Mouse (Mus musculus) cerebellum, adult 2 months (tissue): ENCODE results near the gene 1700029F12Rik. TPM values are rescaled to one million over a fixed set of nuclear protein-coding genes. Genes with fewer than 3 reads are reported as not detected.

Experiments
- DNase-seq, 2 experiments: peaks; one replicate each; pipeline ENCODE4 v3.0.0; 2021
- H3K27ac ChIP-seq: fragments of 200-500 bp; 2 replicates; pipeline ENCODE4 v1.5.1; 2012; ENCODE audit warnings: low read length, control low read depth, inconsistent platforms; ENCODE audit not compliant: insufficient read depth
- H3K27me3 ChIP-seq: fragments of 200-500 bp; 2 replicates; pipeline ENCODE4 v1.6.1; 2012; ENCODE audit warnings: inconsistent platforms, mild to moderate bottlenecking, low read length, moderate library complexity; ENCODE audit not compliant: control insufficient read depth, insufficient read depth
- H3K4me1 ChIP-seq: fragments of 200-500 bp; 2 replicates; pipeline ENCODE4 v1.6.1; 2011; ENCODE audit warnings: low read length; ENCODE audit not compliant: control insufficient read depth, insufficient read depth
- H3K4me3 ChIP-seq: fragments of 200-500 bp; replicated peaks from 2 replicates; pipeline ENCODE3; 2011; ENCODE audit warnings: mild to moderate bottlenecking, low read depth, low read length, control low read depth; ENCODE audit not compliant: insufficient read depth
- CTCF ChIP-seq: fragments of 200-500 bp; IDR thresholded peaks from 2 replicates; pipeline ENCODE4 v1.5.1; 2011; ENCODE audit warnings: low read depth, mild to moderate bottlenecking, control low read depth, low read length, moderate library complexity, borderline replicate concordance; ENCODE audit not compliant: insufficient read depth
- POLR2A ChIP-seq: fragments of 200-500 bp; IDR thresholded peaks from 2 replicates; pipeline ENCODE4 v1.6.1; 2011; ENCODE audit warnings: low read length, control low read depth, borderline replicate concordance; ENCODE audit not compliant: insufficient read depth
- WGBS: fragments of 180-500 bp; shearing (Covaris S2); methylation state at CpG from one replicate; pipeline ENCODE4 v1.1.7; 2018; 5-methylcytosine and 5-hydroxymethylcytosine counted together
- polyA plus RNA-seq: library from polyadenylated mRNA; depleted of rRNA; stranded (reverse); fragments of >200 nt; gene quantifications from 2 replicates; pipeline ENCODE4 v1.2.3, GENCODE M21; 2012

Gene 1700029F12Rik
- polyA plus RNA-seq, 1 experiment, result not detected

DNA sequence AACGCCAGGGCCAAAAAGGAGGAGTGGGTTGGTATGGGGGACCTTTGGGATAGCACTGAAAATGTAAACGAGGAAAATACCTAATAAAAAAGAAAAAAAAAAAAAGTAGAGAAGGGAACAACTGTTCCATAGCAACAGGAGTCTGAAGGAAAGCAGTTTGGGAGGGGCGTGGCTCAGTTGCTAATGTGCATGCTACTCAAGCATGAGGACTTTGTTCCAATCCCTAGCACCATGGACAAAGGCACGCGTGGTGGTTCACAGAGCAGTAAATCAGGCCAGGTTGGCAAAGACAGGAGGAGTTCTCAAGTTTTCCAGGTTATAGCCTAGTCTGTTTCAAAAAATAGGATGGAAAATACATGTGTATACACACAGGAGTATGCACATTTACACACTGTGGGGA is 14.0 kb downstream of the 1700029F12Rik start:
- Histone ChIP-seq H3K4me1 (peaks cover 4% of the 10 kb centered on the region; the same call in 1 of the 2 replicates), H3K27ac (no peak overlapping the region), H3K4me3 (no peak overlapping the region), H3K27me3 (no peaks in the 10 kb centered on the region; the same call in 1 of the 2 replicates)
- TF ChIP-seq CTCF (no peak), POLR2A (no peak)
- no peak for DNase-seq
- WGBS, result 68% methylated on average over 5 of the region's 5 CpGs

DNA sequence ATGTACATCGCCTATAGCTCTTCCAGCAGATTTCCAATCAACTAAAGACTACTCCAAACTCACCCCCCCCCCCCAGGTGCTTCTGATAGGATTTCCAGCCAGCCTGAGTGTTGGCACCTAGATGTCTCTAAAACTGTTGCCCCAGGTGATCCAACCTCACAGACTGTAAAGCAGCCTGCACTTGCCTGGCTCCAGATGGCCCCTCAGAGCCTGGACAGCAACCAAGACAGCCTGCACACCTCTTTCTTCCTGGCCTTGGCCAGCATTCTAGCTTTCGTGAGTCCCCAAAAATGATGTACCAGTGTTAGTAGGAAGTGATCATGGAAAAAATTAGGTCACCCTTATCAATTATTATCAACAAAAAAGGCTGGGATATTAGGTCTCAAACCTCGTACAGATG is 16.5 kb downstream of the 1700029F12Rik start:
- Histone ChIP-seq H3K27ac (no peak overlapping the region), H3K27me3 (no peaks in the 10 kb centered on the region; the same call in 1 of the 2 replicates), H3K4me1 (peaks cover 4% of the 10 kb centered on the region; the same call in 1 of the 2 replicates), H3K4me3 (no peak overlapping the region)
- 30% methylated on average over 3 of the region's 3 CpGs for WGBS
- no peak for TF ChIP-seq POLR2A
- TF ChIP-seq CTCF, result no peak
- peak; percentile 52 to 75 for DNase-seq

DNA sequence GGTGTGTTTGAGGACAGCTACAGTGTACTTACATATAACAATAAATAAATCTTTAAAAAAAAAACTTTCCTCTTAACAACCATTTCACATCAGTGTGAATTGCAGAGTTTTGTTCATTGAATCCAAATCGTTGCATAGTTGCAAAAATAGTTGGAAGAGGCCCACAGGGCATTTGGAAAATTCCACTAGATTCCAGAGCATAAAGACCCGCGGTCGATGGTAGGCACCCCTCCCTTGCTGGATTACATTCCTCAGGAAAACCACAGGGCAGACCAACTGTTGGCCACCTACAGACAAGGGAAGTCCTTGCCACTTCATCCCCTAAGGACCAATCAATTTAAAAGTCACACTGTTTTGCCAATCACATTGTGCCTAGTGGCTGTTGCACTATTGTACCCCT is 19.8 kb downstream of the 1700029F12Rik start:
- peaks cover 4% of the 10 kb centered on the region; the same call in 1 of the 2 replicates for H3K4me1 ChIP-seq
- no peak overlapping the region for H3K27ac ChIP-seq
- no peak for TF ChIP-seq POLR2A
- TF ChIP-seq CTCF, result no peak
- no peak overlapping the region for H3K4me3 ChIP-seq
- no peaks in the 10 kb centered on the region; the same call in 1 of the 2 replicates for H3K27me3 ChIP-seq
- 75% methylated on average over 4 of the region's 4 CpGs for WGBS
- DNase-seq, result no peak

DNA sequence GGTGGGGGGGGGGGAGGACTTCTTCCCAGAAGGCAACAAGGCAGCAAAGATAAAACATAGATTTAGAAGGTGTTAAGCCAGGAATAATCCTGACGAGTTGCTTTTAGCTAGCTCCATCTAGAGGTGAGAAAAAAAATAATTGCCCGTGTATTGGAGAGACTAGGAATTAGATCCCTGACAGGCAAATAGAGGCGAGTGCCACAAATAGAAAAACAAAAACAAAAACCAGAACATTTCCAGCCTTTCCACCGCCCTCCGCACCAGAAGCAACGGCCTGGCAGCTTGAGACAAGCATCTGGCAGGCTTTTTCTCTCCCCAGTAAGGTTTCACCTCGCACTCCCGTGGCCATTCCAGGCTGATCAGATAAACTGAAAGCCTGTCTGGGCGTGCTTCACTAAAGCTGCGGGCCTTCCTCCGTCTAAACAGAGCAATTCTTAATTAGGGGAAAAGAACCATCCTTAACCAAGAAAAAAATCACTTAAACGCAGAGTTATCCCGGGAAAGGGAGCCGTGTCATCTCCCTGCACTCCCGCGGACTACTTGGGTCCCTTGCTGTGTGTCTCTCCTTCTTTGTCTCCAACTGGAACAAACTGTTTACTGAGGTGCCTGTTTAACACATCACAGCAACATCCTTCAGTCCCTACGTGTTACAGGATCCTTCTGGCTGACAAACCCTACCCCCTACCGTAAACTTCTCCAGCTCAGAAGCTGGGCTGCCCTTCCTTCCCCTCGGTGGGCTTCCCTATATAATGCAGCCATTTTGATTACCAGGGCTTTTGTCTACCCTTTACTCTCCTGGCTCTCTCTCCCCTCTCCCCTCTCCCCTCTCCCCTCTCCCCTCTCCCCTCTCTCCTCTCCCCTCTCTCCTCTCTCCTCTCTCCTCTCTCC is 25.7 kb downstream of the 1700029F12Rik start:
- Histone ChIP-seq H3K27me3 (no peaks in the 10 kb centered on the region; the same call in 1 of the 2 replicates), H3K4me3 (peak overlapping the region; percentile 51), H3K4me1 (no peaks in the 10 kb centered on the region), H3K27ac (no peak overlapping the region)
- DNase-seq, result peak; percentile 33 to 40
- WGBS, result 2% methylated on average over 19 of the region's 19 CpGs
- TF ChIP-seq CTCF (no peak), POLR2A (no peak)

- TF ChIP-seq CTCF (no peak), POLR2A (no peak)
- H3K27ac ChIP-seq, result no peak overlapping the region
- H3K4me1 ChIP-seq, result no peaks in the 10 kb centered on the region
- H3K4me3 ChIP-seq, result peak overlapping the region; percentile 25
- 1% methylated on average over 20 of the region's 21 CpGs for WGBS
- H3K27me3 ChIP-seq, result no peaks in the 10 kb centered on the region; the same call in 1 of the 2 replicates
- DNase-seq, result peak in 1 of 2 experiments; percentile 12
These were observed 26.5 kb downstream of the 1700029F12Rik start for GRCm38 (mm10) chr13:97007501-97008265.

DNA sequence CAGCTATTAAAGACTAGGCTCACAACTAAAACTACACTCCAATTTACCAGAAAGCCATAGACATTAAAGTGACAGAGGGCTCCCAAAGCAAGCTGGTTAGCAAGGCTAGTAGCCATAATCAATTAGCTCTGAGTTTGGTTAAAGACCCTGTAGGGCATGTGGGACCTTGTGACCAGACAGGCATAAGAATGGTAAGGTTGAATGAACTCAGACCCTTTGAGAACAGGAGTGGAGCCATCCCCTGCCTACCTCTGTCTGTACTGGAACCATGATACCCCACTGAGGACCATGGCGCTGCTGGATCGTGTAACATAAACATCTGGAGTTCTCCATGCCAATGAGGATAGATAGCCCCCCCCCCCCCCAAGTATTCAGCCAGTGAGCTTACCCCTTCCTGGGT is 27.4 kb downstream of the 1700029F12Rik start:
- WGBS, result 49% methylated on average over 2 of the region's 2 CpGs
- TF ChIP-seq POLR2A, result no peak
- no peak for TF ChIP-seq CTCF
- Histone ChIP-seq H3K4me3 (no peak overlapping the region), H3K27me3 (no peaks in the 10 kb centered on the region; the same call in 1 of the 2 replicates), H3K4me1 (no peaks in the 10 kb centered on the region), H3K27ac (no peak overlapping the region)
- no peak for DNase-seq

DNA sequence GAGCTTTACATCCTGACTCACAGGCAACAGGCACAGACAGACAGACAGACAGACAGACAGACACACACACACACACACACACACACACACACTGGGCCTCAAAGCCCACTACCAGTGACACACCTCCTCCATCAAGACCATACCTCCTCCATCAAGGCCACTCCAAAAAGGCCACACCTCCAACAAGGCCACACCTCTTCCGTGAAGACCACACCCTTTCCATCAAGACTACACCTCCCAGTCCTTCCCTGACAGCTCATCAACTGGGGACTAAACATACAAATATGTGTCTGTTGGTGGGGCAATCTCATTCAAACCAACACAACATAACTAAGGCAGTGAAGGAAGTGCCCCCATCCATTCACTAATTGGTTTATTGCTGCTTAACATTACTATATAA is 37.1 kb downstream of the 1700029F12Rik start:
- Histone ChIP-seq H3K27me3 (no peaks in the 10 kb centered on the region), H3K27ac (no peak overlapping the region), H3K4me3 (no peak overlapping the region), H3K4me1 (no peaks in the 10 kb centered on the region)
- DNase-seq, result no peak
- TF ChIP-seq POLR2A, result no peak
- TF ChIP-seq CTCF, result no peak
- WGBS, result 68% methylated on average over 1 of the region's 1 CpGs

GRCm38 (mm10) chr13:96995243-96995642 is 38.9 kb downstream of the 1700029F12Rik start:
- H3K4me1 ChIP-seq, result no peaks in the 10 kb centered on the region
- 79% methylated on average over 5 of the region's 5 CpGs for WGBS
- H3K27me3 ChIP-seq, result no peaks in the 10 kb centered on the region
- H3K4me3 ChIP-seq, result no peak overlapping the region
- DNase-seq, result no peak
- TF ChIP-seq POLR2A (no peak), CTCF (no peak)
- no peak overlapping the region for H3K27ac ChIP-seq
